Mouse (Mus musculus) frontal cortex, postnatal 10 days (tissue): Measurements from ENCODE around the gene Cst7.
"Not testable (repeated sequence)": the region's sequence is repeated elsewhere in the genome, so short reads cannot be mapped to it uniquely, and the experiment has no call there.

Source experiments
- DNase-seq, 2 experiments: peaks; one replicate each; pipeline ENCODE4 v3.0.0; 2022; ENCODE audit warnings: low spot score in 2 of 2, mixed read lengths in 1 of 2

The Cst7 gene

GRCm38 (mm10) chr2:150569847-150570590 lies at the start of gene Cst7:
TSS of gene Cst7 (plus strand) at chr2:150570415.
- DNase-seq, result no peak

DNA sequence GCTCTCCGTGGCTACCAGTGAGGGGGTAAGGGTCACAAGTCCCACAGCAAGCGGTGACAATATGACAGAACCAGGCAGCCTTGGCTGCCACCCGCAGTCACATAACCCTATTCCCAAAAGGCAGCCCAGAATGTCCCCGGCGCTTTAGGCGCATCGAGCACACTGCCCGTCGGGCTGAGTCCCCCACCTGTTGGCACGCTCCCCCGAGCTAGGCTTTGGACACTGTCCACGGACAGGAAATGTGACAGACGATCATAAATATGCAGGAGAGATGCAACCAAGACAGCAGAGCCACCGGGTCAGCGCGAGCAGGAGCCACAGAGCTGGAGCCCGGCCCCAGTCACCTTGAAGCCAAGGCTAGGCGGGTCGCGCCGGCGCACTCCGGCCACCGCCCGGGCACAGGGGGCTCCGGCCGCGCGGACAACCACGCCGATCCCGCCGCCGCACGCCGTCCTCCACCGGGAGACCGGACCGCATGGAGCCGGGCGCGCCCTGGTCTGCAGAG lies 44.5 kb upstream of the Cst7 start:
- DNase-seq, result no peak

GRCm38 (mm10) chr2:150549576-150549975 lies 20.6 kb upstream of the Cst7 start:
- DNase-seq, result not testable (repeated sequence)

DNA sequence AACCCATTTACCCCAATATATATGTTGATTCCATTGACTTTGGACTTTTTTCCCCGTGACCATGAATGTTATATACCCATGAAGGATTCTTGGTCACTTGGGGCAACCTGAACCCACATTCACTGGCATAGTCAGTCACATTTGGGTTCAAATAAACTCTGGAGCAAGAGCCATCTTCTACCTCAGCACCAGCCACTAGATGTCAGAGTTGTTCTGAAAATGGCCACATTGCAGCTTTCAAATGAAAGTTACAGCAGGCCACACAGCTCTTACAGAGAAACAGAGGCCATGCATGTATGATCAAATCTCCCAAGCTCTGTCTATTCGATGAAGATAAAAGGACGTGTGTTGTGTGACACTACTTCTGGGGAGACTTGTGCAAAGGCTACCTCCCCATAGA lies 11.6 kb upstream of the Cst7 start:
- DNase-seq, result no peak

DNA sequence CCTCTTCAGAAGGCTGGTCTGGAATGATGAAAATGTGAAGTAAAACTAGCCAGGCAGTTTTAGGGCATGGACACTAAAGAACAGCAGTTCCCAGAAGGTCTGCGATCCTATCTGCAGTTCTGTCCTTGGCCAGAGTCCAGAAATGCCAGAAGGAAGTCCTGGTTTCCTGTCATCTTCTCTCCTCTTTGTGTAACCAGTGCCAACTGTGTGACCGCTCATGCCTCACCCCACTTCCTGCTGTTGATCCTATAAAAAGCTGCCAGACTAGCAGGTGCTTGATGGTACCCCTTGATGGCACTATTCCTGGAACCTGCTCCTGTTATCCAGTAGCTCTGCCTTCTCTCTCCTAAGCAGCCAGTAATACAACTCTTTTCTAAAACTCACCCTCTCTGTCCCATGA lies 3.2 kb upstream of the Cst7 start:
- no peak for DNase-seq

- DNase-seq, result no peak
These were observed 546 bp downstream of the Cst7 start for GRCm38 (mm10) chr2:150570761-150571160.

DNA sequence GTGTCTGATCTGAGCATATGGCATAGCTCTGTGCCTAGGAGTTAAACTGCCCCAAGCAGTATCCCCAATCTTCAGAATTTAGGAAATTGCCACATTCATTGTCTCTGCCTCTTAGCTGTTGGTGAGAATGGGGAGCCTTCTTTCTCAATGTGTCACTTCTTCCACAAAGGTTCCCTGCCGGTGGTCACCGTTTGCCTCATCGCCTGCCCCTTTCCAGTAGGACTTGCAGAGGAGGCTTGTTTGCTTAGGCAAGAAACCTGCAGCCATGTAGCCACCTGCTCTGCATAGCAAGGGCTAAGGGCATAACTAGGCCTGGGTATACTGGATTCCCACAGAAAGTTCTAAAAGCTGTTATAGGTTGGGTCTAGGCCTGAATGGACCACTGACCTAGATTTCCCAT lies 2.2 kb downstream of the Cst7 start:
- no peak for DNase-seq

DNA sequence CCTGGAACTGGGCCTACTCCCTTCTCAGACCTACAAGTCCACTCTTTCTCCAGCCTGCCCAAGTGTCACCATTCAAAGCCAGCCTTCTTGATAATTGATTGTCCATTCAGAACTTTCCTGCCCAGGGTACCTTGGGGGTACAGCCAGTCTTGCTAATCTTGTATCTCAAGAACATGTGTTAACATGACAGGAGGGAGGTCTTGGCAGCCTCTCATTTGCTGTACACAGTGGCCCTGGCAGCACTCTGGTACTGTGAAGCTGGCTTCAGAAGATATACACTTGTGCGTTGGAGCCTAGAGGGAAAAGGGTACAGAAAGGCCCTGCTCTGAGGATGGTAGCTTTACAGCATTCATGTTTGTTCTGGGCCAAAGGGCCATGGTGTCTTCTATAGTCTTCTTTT lies 6.0 kb downstream of the Cst7 start:
- no peak for DNase-seq

DNA sequence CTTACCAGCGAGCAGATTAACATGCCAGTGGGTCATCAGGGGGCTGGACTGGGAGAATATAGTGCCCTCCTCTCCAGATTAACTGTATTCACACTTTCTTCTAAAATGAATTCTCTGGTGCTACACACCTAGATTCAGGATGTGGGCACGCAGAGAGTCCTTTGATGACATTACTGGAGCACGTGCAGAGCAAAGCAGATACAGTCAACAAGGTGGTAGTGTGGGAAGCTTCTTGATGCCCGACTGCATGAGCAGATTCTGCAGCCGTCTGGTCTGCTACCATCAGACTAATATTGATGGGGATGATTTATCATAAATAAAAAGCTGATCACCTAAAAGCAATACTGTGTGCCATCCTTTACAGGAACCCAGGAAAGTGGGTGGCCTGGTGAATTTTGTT lies 8.4 kb downstream of the Cst7 start:
- no peak for DNase-seq

DNA sequence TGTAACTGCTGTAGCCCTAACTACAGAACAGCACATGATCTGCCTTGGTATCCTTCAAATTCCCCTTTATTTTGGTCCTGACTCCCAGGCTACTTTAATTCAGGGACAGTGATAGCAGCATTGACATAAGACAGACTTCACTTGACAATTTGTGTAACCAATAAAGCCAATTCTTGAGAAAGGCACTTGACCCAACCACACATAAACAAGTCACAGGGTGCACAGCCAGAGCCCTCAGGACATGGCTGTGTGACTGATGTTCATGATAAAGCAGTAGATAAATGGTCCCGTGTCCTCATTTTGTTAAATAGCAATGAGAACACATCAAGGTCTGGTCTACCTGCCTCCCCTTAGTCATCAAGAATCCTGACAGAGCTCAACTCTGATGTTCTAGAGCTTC lies 9.4 kb downstream of the Cst7 start:
- no peak for DNase-seq

GRCm38 (mm10) chr2:150589076-150589475 lies 18.9 kb downstream of the Cst7 start:
- DNase-seq, result no peak

DNA sequence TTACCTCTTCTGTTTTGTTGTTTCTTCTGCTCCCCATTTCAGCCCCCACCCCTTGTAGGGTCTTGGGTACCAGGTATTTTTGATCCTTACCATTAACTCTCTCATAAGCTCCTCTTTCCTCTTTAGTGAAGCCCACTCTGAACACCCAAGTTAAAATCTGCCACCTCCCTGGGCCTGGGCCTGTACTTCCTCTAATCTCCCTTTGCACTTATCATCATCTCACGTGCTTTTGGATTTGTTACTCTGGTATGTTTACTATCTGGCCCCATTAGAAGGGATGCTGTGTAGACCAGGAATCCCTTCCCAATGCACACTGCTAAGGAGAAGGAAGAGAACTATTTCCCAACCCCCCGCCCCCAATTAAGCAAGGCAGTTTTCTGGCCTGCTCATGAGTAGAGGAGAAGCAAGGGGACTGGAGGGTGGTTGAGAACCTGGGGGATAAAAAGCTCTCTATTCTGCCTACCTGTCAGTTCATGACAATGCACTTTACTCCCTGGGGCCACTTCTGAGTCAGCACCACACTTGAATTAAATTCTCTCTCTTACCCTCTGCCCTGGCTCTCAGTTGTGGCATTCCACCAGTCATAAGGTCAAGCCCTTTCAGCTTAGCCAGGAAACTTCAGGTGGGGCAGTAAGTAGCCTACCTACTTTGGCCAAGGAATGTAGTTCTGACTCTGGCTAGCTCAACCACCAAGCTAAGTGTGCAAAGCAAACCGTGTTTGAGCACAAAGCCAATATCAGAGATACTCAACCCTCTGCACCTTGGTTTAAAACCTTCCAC lies 25.4 kb downstream of the Cst7 start:
- DNase-seq, result no peak

DNA sequence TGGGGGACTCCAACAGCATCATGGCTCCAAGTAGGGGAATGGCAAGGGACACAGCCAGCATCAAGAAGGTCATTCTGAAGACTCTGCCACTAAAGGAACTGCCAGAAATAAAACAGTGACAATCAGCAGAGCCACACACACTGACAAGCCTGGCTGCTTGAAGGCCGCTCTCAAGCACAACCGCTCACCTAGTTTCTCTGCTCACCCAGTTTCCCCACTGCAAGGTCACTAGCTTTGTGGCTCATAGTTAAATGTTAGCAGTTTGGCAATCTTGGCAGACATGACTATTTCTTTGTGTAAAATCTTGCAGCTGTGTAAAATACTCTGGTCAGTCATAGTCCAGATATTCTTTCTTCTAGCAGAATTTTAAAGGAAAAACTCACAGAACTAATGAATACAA lies 30.0 kb downstream of the Cst7 start:
- DNase-seq, result no peak

DNA sequence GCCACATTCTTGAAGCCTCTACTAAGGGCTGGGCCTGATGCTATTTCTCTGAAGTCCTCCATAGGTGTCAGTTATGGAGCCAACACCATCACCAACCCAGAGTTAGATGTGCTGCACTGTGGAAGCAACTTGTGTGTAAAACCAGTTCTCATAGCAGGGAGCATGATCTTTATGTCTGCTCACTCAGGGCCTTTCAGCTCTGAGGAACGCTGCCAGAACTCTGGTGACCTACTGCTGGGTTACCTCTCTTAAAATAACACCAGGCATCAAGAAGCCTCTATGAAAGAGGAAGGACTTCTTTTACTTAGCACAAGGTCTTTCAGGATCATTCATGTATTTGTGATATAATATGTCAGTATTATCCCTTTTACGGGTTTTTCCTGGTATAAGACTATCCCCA lies 32.0 kb downstream of the Cst7 start:
- DNase-seq, result no peak

DNA sequence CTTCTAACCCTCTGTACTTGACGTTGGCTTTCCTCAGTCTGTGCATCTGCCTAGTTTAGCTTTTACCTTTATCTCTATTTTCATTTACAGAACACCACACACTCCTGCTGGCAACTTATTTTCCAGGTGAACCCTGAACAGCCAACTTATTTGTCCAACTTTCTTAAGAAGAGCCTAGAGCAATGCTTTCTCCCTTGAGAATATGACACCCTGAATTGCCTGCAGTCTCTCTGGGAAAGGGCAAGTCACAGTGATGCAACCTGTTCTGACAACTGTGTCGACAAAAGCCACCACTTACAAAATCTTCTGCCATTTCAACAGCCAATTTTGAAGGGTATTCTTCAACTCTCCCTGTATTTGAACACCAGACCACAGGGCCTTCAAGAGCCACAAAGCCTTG lies 34.6 kb downstream of the Cst7 start:
- no peak for DNase-seq

- no peak for DNase-seq
These were observed 36.9 kb downstream of the Cst7 start for GRCm38 (mm10) chr2:150607086-150607485.

DNA sequence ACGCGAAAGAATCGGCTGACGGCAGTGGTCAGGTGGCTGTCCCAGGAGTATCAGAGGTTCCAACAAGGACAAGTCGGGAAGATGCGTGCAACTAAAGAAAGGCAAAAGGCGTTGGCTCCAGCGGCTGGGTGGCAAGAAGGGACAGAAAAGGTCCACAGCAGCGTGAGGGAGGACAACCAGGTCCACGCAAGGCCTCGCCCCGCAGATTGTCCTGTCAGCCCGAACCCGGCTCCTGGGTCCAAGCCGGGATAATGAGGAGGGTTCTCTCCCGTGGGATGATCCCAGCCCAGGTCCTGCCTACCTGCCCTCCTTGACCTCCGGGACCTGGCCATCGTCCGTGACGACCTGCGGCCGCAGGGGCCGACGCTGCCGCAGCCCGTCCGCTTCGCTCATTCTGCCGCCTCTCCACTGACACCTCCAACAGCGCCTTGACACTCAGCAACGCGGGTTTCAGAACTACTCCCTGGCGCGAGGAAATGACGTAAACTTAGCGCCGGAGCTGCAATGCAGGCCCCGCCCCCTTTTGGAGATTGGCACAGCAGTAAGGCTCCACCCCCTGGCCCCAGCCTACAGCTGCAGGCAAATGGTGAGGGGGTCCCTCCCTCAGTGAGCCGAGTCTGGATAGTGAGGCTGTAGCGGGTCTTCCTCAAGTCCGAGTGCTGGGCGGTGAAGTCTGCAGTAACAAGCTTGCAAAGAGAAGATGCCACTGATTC lies 38.0 kb downstream of the Cst7 start, which contains the start of gene Apmap:
TSS of gene Apmap (minus strand) at position 481 of the 713 bp plus-strand sequence.
- peak; percentile 94 to 98 for DNase-seq

GRCm38 (mm10) chr2:150608872-150609560 lies 38.8 kb downstream of the Cst7 start:
- peak; percentile 26 to 64 for DNase-seq

DNA sequence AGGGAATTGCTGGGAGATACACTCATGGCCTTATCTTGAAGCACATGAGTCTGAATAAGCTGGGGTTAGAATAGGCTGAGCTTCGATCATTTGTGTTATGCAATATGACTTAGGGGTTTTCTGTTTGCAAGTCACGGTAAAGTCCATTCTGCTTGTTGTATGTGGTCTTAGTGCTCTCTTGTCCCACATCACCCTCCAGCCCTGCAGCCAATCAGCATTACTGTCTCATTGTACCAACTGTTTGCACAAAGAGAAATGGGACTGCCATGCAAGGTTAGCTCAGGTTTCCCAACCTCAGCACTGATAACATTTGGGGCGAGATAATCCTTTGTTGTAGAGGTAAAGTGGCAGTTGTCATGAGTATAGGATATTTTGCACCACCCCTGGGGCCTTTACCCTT lies 39.9 kb downstream of the Cst7 start:
- no peak for DNase-seq

GRCm38 (mm10) chr2:150621698-150622097 lies 51.5 kb downstream of the Cst7 start:
- no peak for DNase-seq

DNA sequence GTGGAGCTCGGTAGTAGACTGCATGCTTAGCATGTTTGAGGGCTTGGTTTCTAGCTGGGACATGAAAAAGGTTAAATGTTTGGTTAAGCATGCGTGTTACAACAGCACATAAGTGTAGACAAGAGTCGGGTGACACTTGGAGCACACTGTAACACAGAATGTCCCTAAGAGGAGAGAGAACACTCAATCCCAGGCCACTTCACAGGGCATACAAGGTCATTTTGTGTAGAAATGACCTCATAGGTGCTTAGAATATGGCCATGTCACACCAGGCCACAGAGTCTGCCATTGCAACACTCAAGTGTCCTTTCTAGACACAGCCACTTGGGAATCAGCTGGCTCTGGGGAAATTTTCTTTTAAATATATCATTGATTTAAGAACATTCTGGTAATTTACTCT lies 53.7 kb downstream of the Cst7 start:
- DNase-seq, result no peak

- no peak for DNase-seq
These were observed 54.7 kb downstream of the Cst7 start for GRCm38 (mm10) chr2:150624926-150625325.
